Mouse (Mus musculus) lung, postnatal 36 days (tissue): ENCODE data around the gene Rab12.

Experiments used
- DNase-seq: peaks from one replicate; pipeline ENCODE4 v3.0.0; 2022; ENCODE audit warnings: mixed read lengths

Gene Rab12

DNA sequence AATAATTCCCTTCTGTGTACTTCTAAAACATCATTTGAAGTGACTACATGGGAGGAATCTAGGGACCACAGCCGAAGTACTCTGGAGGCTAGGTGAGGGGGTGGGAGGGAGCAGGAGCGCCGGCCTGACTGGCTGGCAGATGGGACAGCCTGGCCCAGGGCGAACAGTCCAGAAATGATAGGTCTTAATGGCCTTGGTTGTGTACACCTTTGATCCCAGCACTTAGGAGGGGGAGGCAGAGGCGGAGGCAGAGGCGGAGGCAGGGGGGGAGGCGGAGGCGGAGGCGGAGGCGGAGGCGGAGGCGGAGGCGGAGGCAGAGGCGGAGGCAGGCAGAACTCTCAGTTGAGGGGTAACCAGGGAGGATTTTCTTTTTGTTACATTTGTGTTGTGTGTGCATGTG, 20.9 kb downstream of the Rab12 start:
- DNase-seq: no peak

DNA sequence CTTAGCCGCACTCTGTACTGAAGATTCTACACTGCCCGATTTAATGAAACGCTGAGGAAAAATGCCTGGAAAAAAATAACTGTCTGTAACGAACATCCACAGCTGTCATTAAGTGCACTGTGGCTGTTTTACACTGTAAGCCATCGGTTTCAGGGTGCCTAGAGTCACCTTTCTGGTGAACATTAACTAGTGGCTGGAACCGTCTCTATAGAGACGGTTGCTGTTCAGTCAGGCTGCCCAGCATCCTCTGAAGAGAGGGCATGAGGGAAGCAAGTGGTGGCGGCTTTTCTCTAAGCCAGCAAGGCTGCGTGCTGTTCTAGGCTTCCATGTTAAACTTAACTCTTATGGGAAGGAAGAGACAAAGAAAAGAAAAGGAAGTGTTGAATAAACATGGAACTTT, 22.9 kb downstream of the Rab12 start:
- DNase-seq: no peak

DNA sequence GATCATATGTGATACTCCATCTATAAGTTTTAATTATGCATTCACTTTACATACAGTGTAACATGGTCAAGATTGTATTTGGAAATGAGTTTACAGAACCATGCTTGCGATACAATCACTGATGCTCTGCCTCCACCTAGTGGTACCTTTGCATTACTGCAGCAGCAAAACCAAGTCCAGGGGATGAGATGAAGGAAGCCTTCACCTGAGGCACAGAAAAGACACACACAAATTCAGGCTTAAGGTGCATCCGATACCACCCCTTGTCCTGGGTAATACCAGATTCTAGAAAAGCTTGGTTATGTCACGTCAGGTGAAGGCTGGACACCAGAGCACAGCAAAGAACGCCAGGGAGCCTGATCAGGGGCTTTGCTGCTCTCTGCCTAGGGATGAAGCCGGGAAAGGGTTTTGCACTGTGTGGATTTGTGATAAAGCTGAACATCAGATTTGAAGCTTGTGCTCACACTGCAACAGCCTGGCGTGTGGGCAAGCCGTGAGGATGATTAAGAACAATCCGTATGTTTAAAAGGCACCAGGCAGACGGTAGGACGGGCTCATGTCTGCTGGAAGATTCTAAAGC, 29.4 kb downstream of the Rab12 start:
- peak; percentile 64 for DNase-seq

- no peak for DNase-seq
These were observed 33.0 kb downstream of the Rab12 start for GRCm38 (mm10) chr17:66486576-66486975.

DNA sequence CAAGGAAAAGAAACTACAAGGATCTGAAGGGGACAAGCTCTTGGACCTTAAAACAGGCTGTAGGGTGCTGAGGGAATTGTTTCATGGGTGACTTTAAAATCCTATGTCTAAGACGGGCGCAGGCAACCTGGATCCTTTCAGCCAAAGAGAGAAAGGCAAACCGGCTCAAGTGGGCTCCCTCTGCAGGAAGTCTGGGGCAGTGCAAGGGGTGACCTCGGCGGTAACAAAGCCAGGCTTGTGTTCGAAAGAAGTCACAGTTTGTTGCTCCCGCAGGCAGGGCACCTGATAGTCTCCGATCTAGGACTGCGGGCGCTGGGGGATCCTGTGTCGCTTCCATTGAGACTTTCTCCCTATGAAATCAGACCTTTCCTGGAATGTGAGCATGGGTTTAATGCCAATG, 33.8 kb downstream of the Rab12 start:
- peak; percentile 74 for DNase-seq

DNA sequence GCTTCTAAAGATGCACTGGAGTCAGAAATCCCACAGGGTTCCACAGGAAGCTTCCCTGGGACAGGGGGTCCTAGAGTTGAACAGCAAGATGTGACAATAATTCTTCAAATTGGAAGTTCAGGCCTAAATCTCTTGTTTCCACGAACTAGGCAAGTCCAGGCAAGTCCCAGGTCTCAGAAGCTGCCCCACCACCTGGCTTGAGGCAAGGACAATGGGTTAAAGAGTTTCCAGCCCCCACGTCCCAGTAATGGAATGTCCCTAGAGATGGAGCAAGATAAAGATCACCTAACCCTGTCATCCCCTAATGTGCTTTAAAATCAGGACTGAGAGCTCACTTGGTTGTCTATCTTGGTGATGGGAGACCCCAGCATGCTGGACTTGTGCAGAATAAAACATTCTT, 34.6 kb downstream of the Rab12 start:
- DNase-seq: no peak

GRCm38 (mm10) chr17:66483651-66484454, 35.7 kb downstream of the Rab12 start:
- peak; percentile 74 for DNase-seq

- DNase-seq: no peak
These were observed 38.2 kb downstream of the Rab12 start for GRCm38 (mm10) chr17:66481295-66481694.

GRCm38 (mm10) chr17:66480491-66481278, 38.8 kb downstream of the Rab12 start:
- no peak for DNase-seq

DNA sequence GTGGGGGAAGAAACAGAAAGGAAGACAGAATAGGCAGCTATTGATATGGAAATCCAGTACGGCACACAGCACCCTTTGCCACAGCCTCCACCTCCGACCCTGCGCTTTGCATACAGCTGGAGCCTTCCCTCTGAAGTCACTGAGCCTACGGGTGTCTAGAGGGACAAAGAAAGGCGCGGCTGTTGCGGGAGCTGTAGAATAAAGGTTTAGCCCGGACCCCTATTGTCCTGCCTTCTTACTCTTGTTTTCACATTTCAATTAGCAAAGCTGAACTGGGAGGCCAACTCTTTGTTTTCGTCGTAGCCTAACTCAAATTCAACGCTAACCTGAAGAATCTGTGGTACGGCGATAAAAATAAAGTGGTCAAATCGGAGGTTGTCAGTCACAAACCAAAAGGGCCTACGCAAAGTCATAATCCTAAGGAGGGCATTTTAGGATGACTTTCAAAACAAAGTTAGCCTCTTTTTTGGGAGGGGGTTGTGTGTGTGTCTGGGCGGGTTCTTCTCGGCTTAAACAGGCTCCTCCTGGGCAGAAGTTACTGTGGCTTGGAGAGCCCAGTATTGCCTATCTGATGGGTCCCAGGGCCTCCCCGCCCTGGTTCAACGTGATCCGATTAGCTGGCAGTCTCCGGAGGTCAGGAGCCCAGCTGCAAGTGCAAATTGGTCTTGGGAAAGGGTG, 39.6 kb downstream of the Rab12 start:
- no peak for DNase-seq

- DNase-seq: no peak
These were observed 40.2 kb downstream of the Rab12 start for GRCm38 (mm10) chr17:66479311-66479710.

GRCm38 (mm10) chr17:66473205-66473604, 46.3 kb downstream of the Rab12 start:
- DNase-seq: no peak

GRCm38 (mm10) chr17:66471775-66472174, 47.8 kb downstream of the Rab12 start:
- no peak for DNase-seq

DNA sequence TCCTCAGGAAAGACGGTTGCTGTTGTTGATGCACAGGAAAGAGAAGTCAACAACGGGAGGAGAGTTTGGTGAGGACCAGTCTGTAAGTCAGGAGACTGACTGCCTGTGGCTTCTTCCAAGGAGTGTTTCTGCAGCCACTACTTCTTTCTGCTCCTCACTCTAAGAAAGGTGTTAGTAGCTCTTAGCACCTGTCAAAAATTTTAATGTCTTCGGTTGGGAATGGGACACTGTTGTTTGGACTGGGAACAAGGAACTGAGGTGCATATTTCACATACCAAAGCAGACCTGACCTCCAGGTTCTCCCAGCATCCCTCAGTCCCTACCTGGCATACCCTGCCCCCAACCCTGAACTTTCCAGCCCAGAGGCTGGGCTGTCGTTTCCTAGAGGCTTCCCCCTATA, 48.3 kb downstream of the Rab12 start:
- DNase-seq: no peak

DNA sequence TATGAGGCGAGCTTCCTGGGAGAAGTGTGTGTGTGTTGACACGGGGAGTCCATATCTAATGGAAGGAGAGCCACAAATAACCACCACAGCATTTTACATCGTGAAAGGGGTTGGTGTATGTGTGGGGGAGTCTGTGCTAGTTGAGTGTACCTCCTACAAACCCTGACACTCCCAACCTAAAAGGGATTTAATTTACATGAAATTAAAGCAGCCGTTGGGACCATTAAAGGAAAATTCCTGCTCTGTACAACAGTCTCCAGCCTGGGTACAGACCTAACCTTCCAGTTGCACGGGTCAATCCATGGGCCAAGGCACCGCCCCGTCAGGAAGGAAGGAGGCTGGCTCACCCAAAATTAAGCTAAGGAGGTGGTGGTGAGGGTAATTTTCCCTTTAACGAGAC, 49.5 kb downstream of the Rab12 start:
- DNase-seq: no peak

DNA sequence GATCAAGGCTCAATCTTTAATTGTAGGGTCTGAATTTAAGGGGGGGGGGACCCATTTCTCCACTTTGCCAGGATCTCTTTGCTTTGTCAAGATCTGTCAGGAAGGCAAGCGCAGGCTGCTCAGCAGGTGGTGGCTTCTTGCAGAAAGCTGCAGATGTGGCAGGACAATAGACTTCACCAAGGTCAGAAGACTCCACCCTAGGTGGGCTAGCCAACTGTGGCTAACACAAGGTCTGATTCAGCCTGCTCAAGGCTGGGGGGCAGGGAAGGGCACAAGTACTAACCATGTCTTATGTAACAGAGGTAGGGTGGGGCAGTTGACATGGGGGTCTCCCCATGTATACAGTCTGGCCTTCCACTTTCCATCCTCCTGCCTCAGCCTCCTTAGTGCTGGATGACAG, 62.3 kb downstream of the Rab12 start:
- no peak for DNase-seq

- DNase-seq: peak; percentile 95
These were observed 68.4 kb downstream of the Rab12 start for GRCm38 (mm10) chr17:66451143-66451542.

GRCm38 (mm10) chr17:66450526-66451070, 68.9 kb downstream of the Rab12 start:
- DNase-seq: peak; percentile 13

DNA sequence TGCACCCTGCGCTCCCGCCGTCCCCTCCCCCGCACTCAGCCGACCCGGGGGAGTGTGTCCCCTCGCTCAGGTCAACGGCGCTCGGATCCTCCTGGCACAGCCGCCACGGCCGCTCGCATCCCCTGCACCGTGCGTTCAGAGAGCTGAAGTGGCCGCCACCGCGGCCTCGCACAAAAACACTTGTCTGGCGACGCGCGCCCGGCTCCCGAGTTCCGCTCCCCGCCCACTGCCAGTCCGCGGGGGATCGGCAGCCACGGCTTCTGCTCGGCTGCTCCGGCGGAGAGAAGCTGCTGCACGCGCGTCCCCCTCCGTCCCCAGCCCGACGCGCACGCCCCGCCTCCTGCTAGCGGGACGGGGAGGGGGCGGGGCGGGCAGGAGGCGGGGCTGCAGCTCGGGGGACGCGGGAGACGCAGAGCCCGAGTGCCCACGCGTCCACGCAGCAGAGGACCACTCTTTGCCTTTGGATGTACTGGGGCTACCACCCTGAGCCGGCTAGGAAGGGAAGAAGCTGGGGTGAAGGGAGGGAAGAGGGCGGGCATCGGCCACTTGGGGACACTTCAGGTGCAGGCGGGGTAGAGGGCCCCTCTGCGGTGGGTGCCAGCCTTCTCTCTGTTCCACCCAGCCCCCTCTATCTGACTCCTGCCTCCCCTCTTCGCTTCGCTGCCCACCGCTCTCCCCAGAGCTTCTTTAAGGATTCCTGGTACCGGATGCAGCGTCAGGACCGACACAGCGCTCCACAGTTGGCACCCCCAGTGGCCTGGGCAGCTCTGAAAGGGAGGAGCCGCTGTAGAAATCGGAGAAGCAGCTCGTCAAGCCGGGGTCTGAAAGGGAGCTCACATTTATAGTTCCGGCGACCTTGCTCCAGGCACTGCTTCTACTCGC, 69.8 kb downstream of the Rab12 start, which contains the start of gene Mtcl1:
TSS of gene Mtcl1 (minus strand) at position 291 of the 882 bp plus-strand sequence.
- peak; percentile 81 for DNase-seq

DNA sequence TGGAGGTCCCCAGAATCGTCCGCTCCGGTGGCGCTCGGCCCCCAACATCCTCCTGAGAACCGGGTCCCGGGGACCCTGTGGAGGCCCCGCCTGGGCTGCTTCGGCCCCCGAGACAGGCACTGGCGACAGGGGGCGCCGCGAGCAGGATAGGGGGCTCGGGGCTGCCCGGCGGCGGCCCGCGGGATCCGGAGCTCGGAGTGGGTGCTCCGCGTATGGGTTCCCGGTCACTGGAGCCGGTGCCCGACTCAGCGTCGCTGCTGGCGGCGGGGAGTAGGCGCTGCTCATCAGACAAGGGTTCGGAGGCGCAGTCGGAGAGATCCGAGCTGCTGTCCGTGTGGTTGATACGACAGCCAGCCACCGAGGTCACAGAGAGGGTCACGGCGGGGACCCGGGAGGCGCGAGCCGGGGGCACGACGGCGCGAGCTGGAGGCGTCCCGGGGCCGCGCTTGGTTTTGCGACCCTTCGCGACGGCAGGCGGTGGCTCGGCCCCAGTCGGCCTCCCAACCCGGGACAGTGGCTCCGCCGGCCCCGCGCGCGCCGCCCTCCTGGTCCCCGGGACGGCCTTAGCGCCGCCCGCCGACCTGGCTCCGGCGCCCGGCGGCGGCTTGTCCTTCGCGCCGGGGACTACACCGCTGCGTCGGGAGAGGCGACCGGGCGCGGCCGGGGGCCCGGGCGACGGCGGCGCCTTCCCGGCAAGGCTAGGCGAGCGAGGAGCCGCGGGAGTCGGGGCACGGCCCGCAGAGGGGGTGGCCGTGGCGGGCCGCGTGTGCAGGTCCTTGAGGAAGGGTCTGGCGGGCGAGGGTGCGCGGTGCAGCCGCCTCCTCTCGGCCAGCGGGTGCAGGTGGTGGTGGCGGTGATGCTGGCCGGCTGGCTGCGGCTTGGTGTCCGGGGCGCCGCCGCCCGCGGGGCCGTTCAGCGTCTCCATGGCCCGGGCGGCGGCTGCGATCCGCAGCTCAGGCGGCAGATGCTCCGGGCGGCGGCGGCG, 70.8 kb downstream of the Rab12 start:
- DNase-seq: peak; percentile 53
